Mouse (Mus musculus) forebrain, embryonic 14.5 days (tissue): ENCODE measurements around the gene Sqor. TPM values are rescaled to one million over a fixed set of nuclear protein-coding genes. Genes with fewer than 3 reads are reported as not detected.

Source experiments
- ATAC-seq: fragments of 200-750 bp; cut with Nextera tagmentation; 2 replicates; pipeline ENCODE4 v1.8.0; 2017; ENCODE audit warnings: mild to moderate bottlenecking, moderate library complexity
- DNase-seq: peaks from one replicate; pipeline ENCODE4 v3.0.0-alpha.2; 2015; ENCODE audit warnings: low spot score
- H3K27ac ChIP-seq: fragments of 300-500 bp; sonication (generic); 2 replicates; pipeline ENCODE4 v1.5.1; 2014; ENCODE audit warnings: low read depth, mild to moderate bottlenecking, control low read depth, low read length, moderate library complexity
- H3K27me3 ChIP-seq: fragments of 300-500 bp; sonication (generic); replicated peaks from 2 replicates; pipeline ENCODE4 v1.6.1; 2014; ENCODE audit warnings: low read length, control low read depth, mixed read lengths; ENCODE audit not compliant: control insufficient read depth, insufficient read depth
- H3K36me3 ChIP-seq: fragments of 300-500 bp; sonication (generic); 2 replicates; pipeline ENCODE4 v1.6.1; 2014; ENCODE audit warnings: low read length, control low read depth; ENCODE audit not compliant: control insufficient read depth, insufficient read depth
- H3K4me1 ChIP-seq: fragments of 300-500 bp; sonication (generic); 2 replicates; pipeline ENCODE4 v1.6.1; 2014; ENCODE audit warnings: antibody characterized with exemption, low read length, control low read depth; ENCODE audit not compliant: control insufficient read depth, insufficient read depth
- H3K4me2 ChIP-seq: fragments of 300-500 bp; sonication (generic); 2 replicates; pipeline ENCODE4 v1.6.1; 2014; ENCODE audit warnings: mild to moderate bottlenecking, control low read depth, low read length
- H3K4me3 ChIP-seq: fragments of 300-500 bp; sonication (generic); 2 replicates; pipeline ENCODE4 v1.5.1; 2014; ENCODE audit warnings: low read depth, low read length, control low read depth
- H3K9ac ChIP-seq: fragments of 300-500 bp; sonication (generic); 2 replicates; pipeline ENCODE4 v1.6.1; 2014; ENCODE audit warnings: mild to moderate bottlenecking, low read length, control low read depth, moderate library complexity
- H3K9me3 ChIP-seq: fragments of 300-500 bp; sonication (generic); replicated peaks from 2 replicates; pipeline ENCODE4 v1.6.1; 2016; ENCODE audit warnings: low read length, control low read depth, mixed read lengths; ENCODE audit not compliant: control insufficient read depth
- WGBS: fragments of 180-500 bp; shearing (Covaris S2); extraction: QIAGEN DNeasy Blood & Tissue Kit; methylation state at CpG from one replicate; pipeline ENCODE4 v1.1.7; 2014; 5-methylcytosine and 5-hydroxymethylcytosine counted together
- polyA plus RNA-seq: library from polyadenylated mRNA; unstranded; fragments of >200 nt; fragmentation: Nextera tagmentation; extraction: Ambion mirVana; gene quantifications from 2 replicates; pipeline ENCODE4 v1.2.1, GENCODE M21; 2014

The Sqor gene
- polyA plus RNA-seq, 1 experiment from 2014 or later: 2.8 TPM

GRCm38 (mm10) chr2:122746461-122746860 is 18.6 kb upstream of the Sqor start:
- no peak overlapping the region for H3K4me2 ChIP-seq
- DNase-seq (no peak), ATAC-seq (no peak)
- no peaks in the 10 kb centered on the region for H3K27me3 ChIP-seq
- no peaks in the 10 kb centered on the region for H3K4me1 ChIP-seq
- H3K9ac ChIP-seq: no peak overlapping the region
- 89% methylated on average over 9 of the region's 9 CpGs for WGBS
- H3K9me3 ChIP-seq: no peaks in the 10 kb centered on the region
- H3K36me3 ChIP-seq: peaks cover 46% of the 10 kb centered on the region
- no peak overlapping the region for H3K27ac ChIP-seq
- no peak overlapping the region for H3K4me3 ChIP-seq

GRCm38 (mm10) chr2:122753739-122754343 is 11.2 kb upstream of the Sqor start:
- Histone ChIP-seq H3K4me3 (no peak overlapping the region), H3K9ac (no peak overlapping the region), H3K27ac (no peak overlapping the region), H3K4me1 (no peaks in the 10 kb centered on the region), H3K4me2 (no peak overlapping the region), H3K9me3 (no peaks in the 10 kb centered on the region), H3K27me3 (no peaks in the 10 kb centered on the region), H3K36me3 (no peaks in the 10 kb centered on the region)
- DNase-seq: peak; percentile 83
- peak; percentile 69 for ATAC-seq
- 15% methylated on average over 7 of the region's 7 CpGs for WGBS

GRCm38 (mm10) chr2:122759791-122760190 is 5.2 kb upstream of the Sqor start:
- H3K27me3 ChIP-seq: 0 out of 2 replicates have a peak, but pooled peaks cover 7% of the 10 kb centered on the region
- no peak overlapping the region for H3K4me2 ChIP-seq
- no peak overlapping the region for H3K27ac ChIP-seq
- H3K9me3 ChIP-seq: no peaks in the 10 kb centered on the region
- DNase-seq (no peak), ATAC-seq (no peak)
- no peak overlapping the region for H3K9ac ChIP-seq
- WGBS: 88% methylated on average over 1 of the region's 1 CpGs
- H3K36me3 ChIP-seq: no peaks in the 10 kb centered on the region
- H3K4me3 ChIP-seq: no peak overlapping the region
- H3K4me1 ChIP-seq: no peaks in the 10 kb centered on the region

- H3K4me3 ChIP-seq: no peak overlapping the region
- DNase-seq (no peak), ATAC-seq (no peak)
- WGBS: 73% methylated on average over 3 of the region's 3 CpGs
- no peak overlapping the region for H3K27ac ChIP-seq
- no peaks in the 10 kb centered on the region for H3K9me3 ChIP-seq
- no peaks in the 10 kb centered on the region; the same call in 1 of the 2 replicates for H3K4me1 ChIP-seq
- 0 out of 2 replicates have a peak, but pooled peaks cover 15% of the 10 kb centered on the region for H3K27me3 ChIP-seq
- no peak overlapping the region for H3K4me2 ChIP-seq
- H3K36me3 ChIP-seq: no peaks in the 10 kb centered on the region
- no peak overlapping the region for H3K9ac ChIP-seq
These were observed 2.0 kb upstream of the Sqor start for GRCm38 (mm10) chr2:122762991-122763390.

GRCm38 (mm10) chr2:122764526-122764925 is 511 bp upstream of the Sqor start:
- DNase-seq (no peak), ATAC-seq (no peak)
- Histone ChIP-seq H3K9ac (no peak overlapping the region), H3K9me3 (no peaks in the 10 kb centered on the region), H3K36me3 (no peaks in the 10 kb centered on the region), H3K27ac (no peak overlapping the region), H3K27me3 (0 out of 2 replicates have a peak, but pooled peaks cover 15% of the 10 kb centered on the region), H3K4me2 (no peak overlapping the region), H3K4me1 (no peaks in the 10 kb centered on the region; the same call in 1 of the 2 replicates), H3K4me3 (no peak overlapping the region)
- WGBS: 45% methylated on average over 6 of the region's 6 CpGs

- Histone ChIP-seq H3K4me1 (no peaks in the 10 kb centered on the region; the same call in 1 of the 2 replicates), H3K36me3 (no peaks in the 10 kb centered on the region), H3K27me3 (0 out of 2 replicates have a peak, but pooled peaks cover 15% of the 10 kb centered on the region), H3K4me3 (peak overlapping the region; percentile 30; the same call in 1 of the 2 replicates), H3K27ac (no peak overlapping the region), H3K9ac (no peak overlapping the region), H3K9me3 (no peaks in the 10 kb centered on the region), H3K4me2 (peak overlapping the region; percentile 61)
- DNase-seq (no peak), ATAC-seq (no peak)
- 27% methylated on average over 3 of the region's 3 CpGs for WGBS
These were observed 733 bp downstream of the Sqor start for GRCm38 (mm10) chr2:122765794-122766145.

- no peaks in the 10 kb centered on the region for H3K27me3 ChIP-seq
- H3K4me2 ChIP-seq: no peak overlapping the region
- DNase-seq: no peak
- H3K36me3 ChIP-seq: no peaks in the 10 kb centered on the region
- H3K4me1 ChIP-seq: no peaks in the 10 kb centered on the region
- no peak overlapping the region for H3K9ac ChIP-seq
- no peaks in the 10 kb centered on the region for H3K9me3 ChIP-seq
- no peak for ATAC-seq
- H3K27ac ChIP-seq: no peak overlapping the region
- H3K4me3 ChIP-seq: no peak overlapping the region
- 82% methylated on average over 2 of the region's 2 CpGs for WGBS
These were observed 6.0 kb downstream of the Sqor start for GRCm38 (mm10) chr2:122771002-122771401.

GRCm38 (mm10) chr2:122772899-122773298 is 7.9 kb downstream of the Sqor start:
- 85% methylated on average over 1 of the region's 1 CpGs for WGBS
- H3K4me1 ChIP-seq: no peaks in the 10 kb centered on the region
- H3K27me3 ChIP-seq: no peaks in the 10 kb centered on the region
- ATAC-seq (no peak), DNase-seq (no peak)
- no peak overlapping the region for H3K9ac ChIP-seq
- no peak overlapping the region for H3K4me3 ChIP-seq
- H3K27ac ChIP-seq: no peak overlapping the region
- H3K9me3 ChIP-seq: no peaks in the 10 kb centered on the region
- H3K4me2 ChIP-seq: no peak overlapping the region
- no peaks in the 10 kb centered on the region for H3K36me3 ChIP-seq

GRCm38 (mm10) chr2:122775491-122775890 is 10.5 kb downstream of the Sqor start:
- H3K9me3 ChIP-seq: no peaks in the 10 kb centered on the region
- H3K4me1 ChIP-seq: no peaks in the 10 kb centered on the region
- no peak overlapping the region for H3K4me3 ChIP-seq
- no peaks in the 10 kb centered on the region for H3K27me3 ChIP-seq
- 87% methylated on average over 1 of the region's 1 CpGs for WGBS
- no peak overlapping the region for H3K27ac ChIP-seq
- DNase-seq (no peak), ATAC-seq (no peak)
- H3K4me2 ChIP-seq: no peak overlapping the region
- H3K36me3 ChIP-seq: no peaks in the 10 kb centered on the region
- H3K9ac ChIP-seq: no peak overlapping the region
